Mouse (Mus musculus): Measurements from ENCODE around the gene 1700025G04Rik.

1700025G04Rik gene

GRCm38 (mm10) chr1:152090018-152090553 lies at the start of gene 1700025G04Rik:
Gene 1700025G04Rik, minus strand, starts transcription at chr1:152090125.
- peak; percentile 71 to 74 for DNase-seq (ENCODE audit: low read depth in 2 of 2, low spot score in 2 of 2)

DNA sequence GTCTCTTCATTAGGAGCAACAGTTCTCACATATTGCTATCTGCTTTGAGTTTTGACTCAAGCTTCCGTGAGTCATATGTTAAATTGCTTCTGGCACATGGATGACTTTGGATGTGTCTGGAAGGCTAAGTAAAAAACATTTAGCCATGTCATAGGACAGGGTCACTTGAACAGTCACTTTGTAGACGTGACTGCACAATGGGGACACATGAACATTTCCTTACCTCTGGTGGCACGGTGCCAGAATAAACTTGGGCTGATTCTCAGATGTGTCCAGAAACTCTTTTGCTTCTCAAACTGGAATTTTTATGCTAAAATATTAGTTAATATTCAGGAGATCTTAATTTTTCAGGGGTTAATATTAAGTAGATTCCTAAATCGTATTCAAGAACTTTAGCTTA lies 49.6 kb upstream of the 1700025G04Rik start:
- no peak for DNase-seq (ENCODE audit: low read depth in 2 of 2, low spot score in 2 of 2)

GRCm38 (mm10) chr1:152130029-152130727 lies 40.3 kb upstream of the 1700025G04Rik start:
- no peak for DNase-seq (ENCODE audit: low read depth in 2 of 2, low spot score in 2 of 2)

DNA sequence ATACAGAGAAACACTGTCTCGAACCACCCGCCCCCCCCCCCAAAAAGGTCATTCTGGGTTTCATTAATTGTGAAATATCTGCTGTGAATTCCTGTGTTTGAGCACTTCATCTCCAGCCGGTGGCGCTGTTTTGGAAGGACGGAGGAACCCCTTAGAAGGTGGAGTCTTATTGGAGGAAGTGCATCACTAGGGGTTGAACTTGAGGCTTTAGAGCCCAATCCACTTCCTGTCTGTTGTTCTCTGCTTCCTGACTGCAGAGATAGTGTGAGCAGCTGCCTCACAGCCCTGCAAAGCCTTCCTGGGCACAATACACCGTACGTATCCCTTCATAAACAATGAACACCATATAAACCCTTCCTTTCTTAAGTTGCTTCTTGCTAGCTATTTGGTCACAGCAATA lies 35.5 kb upstream of the 1700025G04Rik start:
- no peak for DNase-seq (ENCODE audit: low read depth in 2 of 2, low spot score in 2 of 2)

DNA sequence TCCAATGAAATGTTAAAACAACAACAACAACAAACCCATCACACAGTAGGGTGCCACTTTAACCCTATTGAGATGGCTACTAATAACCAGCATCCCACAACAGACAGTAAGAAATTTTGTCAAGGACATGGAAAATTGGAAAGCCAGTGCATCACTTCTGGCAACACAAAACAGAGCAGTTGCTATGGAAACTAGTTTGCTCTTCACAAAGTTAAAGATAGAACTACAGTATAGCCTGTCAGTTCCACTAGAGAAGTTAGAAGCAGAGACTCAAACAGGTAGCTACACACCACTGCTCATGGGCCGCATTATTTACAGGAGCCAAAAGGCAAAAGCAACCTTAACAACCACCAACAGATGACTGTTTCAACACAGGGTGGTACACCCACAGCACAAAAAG lies 20.2 kb upstream of the 1700025G04Rik start:
- no peak for DNase-seq (ENCODE audit: low read depth in 2 of 2, low spot score in 2 of 2)

- DNase-seq (ENCODE audit: low read depth in 2 of 2, low spot score in 2 of 2), result no peak
Observed at GRCm38 (mm10) chr1:152106136-152106535, 16.2 kb upstream of the 1700025G04Rik start.

DNA sequence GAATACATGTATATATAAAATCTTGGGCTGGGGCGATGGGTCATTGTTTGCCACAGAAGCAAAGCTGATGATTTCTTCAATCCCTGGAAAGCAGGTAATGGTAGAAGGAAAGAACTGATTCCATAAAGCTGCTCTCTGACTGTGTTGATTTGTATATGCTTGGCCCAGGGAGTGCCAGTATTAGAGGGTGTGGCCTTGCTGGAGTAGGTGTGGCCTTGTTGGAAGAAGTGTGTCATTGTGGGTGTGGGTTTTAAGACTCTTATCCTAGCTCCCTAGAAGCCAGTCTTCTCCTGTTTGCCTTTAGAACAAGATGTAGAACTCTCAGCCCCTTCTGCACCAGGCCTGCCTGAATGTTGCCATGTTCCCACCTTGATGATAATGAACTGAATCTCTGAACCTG lies 15.3 kb upstream of the 1700025G04Rik start:
- DNase-seq (ENCODE audit: low read depth in 2 of 2, low spot score in 2 of 2), result no peak

- DNase-seq (ENCODE audit: low read depth in 2 of 2, low spot score in 2 of 2), result no peak
Observed at GRCm38 (mm10) chr1:152101746-152102145, 11.8 kb upstream of the 1700025G04Rik start.

- DNase-seq (ENCODE audit: low read depth in 2 of 2, low spot score in 2 of 2), result no peak
Observed at GRCm38 (mm10) chr1:152096045-152096444, 6.1 kb upstream of the 1700025G04Rik start.

- DNase-seq (ENCODE audit: low read depth in 2 of 2, low spot score in 2 of 2), result peak in 1 of 2 experiments; percentile 8
Observed at GRCm38 (mm10) chr1:152090564-152091545, 930 bp upstream of the 1700025G04Rik start.

DNA sequence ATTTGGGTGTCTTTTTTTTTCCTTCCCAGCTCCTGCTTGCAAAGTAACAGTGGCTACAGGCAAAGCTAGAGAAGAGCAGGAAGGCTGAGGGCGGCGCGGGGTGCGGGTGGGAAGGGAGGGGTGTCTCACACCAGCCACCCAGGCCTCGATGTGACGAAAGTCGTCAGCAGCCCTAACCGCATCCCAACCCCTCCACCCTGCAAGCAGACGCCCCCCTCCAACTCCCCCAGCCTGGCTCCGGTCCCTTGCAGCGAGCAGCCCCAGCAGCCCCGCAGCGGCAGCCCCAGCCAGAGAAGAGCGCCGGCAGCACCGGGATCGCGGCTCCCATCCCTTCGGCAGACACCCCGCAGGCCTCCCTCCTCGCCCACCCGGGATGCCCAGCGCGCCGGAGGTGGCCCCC lies 399 bp downstream of the 1700025G04Rik start:
- DNase-seq (ENCODE audit: low read depth in 2 of 2, low spot score in 2 of 2), result peak; percentile 44 to 51

- DNase-seq (ENCODE audit: low read depth in 2 of 2, low spot score in 2 of 2), result peak in 1 of 2 experiments; percentile 31
Observed at GRCm38 (mm10) chr1:152088791-152089401, 1.0 kb downstream of the 1700025G04Rik start.

DNA sequence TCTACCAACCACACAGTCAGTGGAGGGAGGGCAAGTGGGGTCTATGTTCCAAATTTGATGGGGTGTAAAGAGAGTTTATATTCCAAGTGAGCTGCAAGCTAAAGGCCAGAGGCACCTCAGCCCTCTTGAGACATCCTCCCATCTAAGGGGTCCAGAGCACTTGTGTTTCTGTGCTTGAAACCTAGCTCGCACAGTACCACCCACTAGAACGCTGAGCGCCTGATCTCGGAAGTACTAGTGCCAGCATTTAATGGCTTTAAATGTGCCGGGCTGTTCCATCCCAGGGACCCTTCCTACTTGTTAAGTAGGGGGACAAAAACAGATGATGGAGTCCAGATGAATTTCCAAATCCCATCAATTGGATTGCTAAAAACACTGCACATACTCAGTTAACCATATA lies 1.9 kb downstream of the 1700025G04Rik start:
- no peak for DNase-seq (ENCODE audit: low read depth in 2 of 2, low spot score in 2 of 2)

GRCm38 (mm10) chr1:152086951-152087350 lies 3.0 kb downstream of the 1700025G04Rik start:
- no peak for DNase-seq (ENCODE audit: low read depth in 2 of 2, low spot score in 2 of 2)

GRCm38 (mm10) chr1:152085561-152085960 lies 4.4 kb downstream of the 1700025G04Rik start:
- DNase-seq (ENCODE audit: low read depth in 2 of 2, low spot score in 2 of 2), result no peak

- peak; percentile 38 to 55 for DNase-seq (ENCODE audit: low read depth in 2 of 2, low spot score in 2 of 2)
Observed at GRCm38 (mm10) chr1:152084638-152085345, 5.1 kb downstream of the 1700025G04Rik start.

GRCm38 (mm10) chr1:152081954-152082711 lies 7.8 kb downstream of the 1700025G04Rik start:
- DNase-seq (ENCODE audit: low read depth in 2 of 2, low spot score in 2 of 2), result no peak

DNA sequence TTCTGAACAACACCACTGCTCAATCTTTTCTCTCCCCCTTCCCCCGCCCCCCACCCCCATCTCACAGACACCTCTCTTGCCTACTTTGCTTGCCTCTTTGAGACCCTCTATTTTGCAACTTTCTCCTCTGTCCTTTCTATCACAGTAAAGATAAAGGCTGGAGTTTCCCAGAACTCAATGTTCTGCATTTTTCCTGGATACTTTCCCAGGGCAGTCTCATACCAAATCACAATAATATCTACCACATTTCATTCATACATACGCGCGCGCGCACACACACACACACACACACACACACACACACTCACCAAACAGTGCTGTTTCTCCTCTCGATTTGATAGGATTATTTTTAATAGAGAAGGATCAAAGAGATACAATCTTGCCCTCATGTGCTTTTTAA lies 8.8 kb downstream of the 1700025G04Rik start:
- no peak for DNase-seq (ENCODE audit: low read depth in 2 of 2, low spot score in 2 of 2)

DNA sequence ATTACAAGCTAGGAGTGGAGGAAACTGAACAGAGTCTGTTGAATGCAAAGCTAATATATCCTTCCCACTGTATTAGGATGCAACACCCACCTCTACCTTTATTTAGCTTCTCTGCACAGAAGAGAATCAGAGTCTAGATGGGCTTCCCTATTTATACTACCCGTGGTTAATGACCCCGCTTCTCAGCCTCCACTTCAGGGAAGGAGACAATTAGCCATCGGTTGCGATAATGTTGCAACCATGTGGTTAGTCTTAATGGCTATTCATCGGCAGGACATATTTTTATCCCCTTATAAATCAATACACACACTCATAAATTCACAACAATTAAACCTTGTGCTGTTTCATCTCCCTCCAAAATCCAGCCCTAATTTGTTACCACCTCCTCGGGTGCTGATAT lies 9.7 kb downstream of the 1700025G04Rik start:
- DNase-seq (ENCODE audit: low read depth in 2 of 2, low spot score in 2 of 2), result no peak

GRCm38 (mm10) chr1:152077171-152077715 lies 12.7 kb downstream of the 1700025G04Rik start:
- DNase-seq (ENCODE audit: low read depth in 2 of 2, low spot score in 2 of 2), result no peak
